Mouse (Mus musculus) brain, embryonic 14.5 days (tissue): ENCODE results near the gene Tmem79.
"Not testable (repeated sequence)": the region's sequence is repeated elsewhere in the genome, so short reads cannot be mapped to it uniquely, and the experiment has no call there.

ENCODE experiments used
- CTCF ChIP-seq: fragments of 200-500 bp; IDR thresholded peaks from 2 replicates; pipeline ENCODE4 v1.5.1; 2012; ENCODE audit warnings: inconsistent platforms, mild to moderate bottlenecking, moderate library complexity, borderline replicate concordance; ENCODE audit not compliant: insufficient read depth, insufficient read length; ENCODE audit errors: extremely low read depth
- POLR2A ChIP-seq: fragments of 200-500 bp; IDR thresholded peaks from 2 replicates; pipeline ENCODE4 v1.6.1; 2012; ENCODE audit warnings: mild to moderate bottlenecking, inconsistent platforms, borderline replicate concordance; ENCODE audit not compliant: poor library complexity, insufficient read depth, insufficient read length, severe bottlenecking; ENCODE audit errors: extremely low read depth

DNA sequence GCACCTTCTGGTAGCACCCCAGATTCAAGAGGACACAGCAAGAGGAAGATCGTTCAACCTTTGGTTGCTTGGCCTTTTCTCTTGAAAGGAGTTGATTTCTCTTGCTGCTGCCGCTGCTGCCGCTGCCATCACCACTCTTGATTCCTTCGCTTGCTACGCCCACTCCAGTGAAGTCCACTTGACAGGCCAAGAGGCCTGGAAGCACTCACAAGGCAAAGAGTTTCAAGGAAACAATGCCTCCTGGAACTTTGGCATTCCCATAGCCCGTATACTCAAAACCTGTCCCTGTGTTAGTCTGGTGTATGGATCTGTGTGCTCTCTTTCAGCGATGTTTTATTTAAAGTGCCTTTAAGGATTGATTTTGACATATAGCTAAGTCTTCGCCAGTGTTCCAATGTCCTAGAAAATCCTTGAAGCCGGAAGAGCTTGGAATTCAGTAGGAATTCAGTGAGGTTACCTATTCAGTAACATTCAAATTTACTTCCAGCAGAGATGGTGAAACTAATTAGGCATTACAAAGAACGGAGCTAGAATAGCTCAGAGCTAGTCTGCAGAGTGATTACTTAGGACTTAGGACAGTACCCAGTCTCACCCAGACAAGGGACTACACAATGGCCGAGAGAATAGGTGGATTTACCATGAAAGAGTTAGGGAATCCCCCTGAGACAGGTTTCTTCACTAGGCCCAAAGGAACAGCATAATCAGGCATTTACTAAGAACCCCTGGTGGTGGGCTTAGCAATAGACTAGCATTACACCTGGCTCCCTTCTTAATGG is 54.6 kb downstream of the Tmem79 start:
- TF ChIP-seq CTCF, POLR2A: not testable (repeated sequence)
